Mouse (Mus musculus): ENCODE data around the gene Rdh16f2. TPM values are rescaled to one million over a fixed set of nuclear protein-coding genes. Genes with fewer than 3 reads are reported as not detected.
"Not testable (repeated sequence)": the region's sequence is repeated elsewhere in the genome, so short reads cannot be mapped to it uniquely, and the experiment has no call there.

Rdh16f2 gene
- polyA plus RNA-seq, 1 experiment from 2014 or later = not detected

GRCm38 (mm10) chr10:127845945-127846344 is 20.3 kb upstream of the Rdh16f2 start:
- H3K4me1 ChIP-seq (replicated peaks; ENCODE audit: control insufficient read depth, insufficient read depth, low read length); ATAC-seq (ENCODE audit: low read depth): not testable (repeated sequence)

DNA sequence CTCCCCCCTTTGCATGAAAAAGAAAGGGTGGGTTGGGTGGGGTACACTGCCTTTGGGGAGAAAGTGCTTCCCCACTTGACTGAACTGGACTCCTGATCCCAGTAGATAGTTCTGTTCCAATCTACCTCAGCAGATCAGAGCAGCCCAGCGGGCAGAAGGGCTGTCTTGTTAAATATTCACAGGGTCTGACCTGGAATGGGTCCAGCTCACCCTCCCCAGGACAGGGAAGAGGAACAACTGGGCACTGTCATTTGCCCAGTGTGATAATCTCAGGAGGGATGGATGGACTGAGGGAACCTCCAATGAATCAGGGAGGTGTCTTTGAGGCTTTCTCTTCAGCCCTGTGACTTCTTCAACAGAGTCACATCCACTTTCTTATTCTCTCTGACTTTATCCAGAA is 18.2 kb upstream of the Rdh16f2 start:
- H3K36me3 ChIP-seq (ENCODE audit: control insufficient read depth, insufficient read depth, low read length) = no peaks in the 10 kb centered on the region
- H3K27ac ChIP-seq (ENCODE audit: low read length) = no peak overlapping the region

More at GRCm38 (mm10) chr10:127845945-127846344, 20.3 kb upstream of the Rdh16f2 start:
- 80% methylated on average over 5 of the region's 5 CpGs for WGBS
- H3K9ac ChIP-seq (ENCODE audit: low read length); H3K36me3 ChIP-seq (ENCODE audit: control insufficient read depth, insufficient read depth, low read length); H3K4me2 ChIP-seq (ENCODE audit: low read depth, low read length); H3K27ac ChIP-seq (ENCODE audit: low read length); H3K9me3 ChIP-seq (ENCODE audit: control insufficient read depth, low read length); H3K4me3 ChIP-seq (ENCODE audit: low read length); H3K27me3 ChIP-seq (ENCODE audit: control insufficient read depth, insufficient read depth, low read depth, low read length): not testable (repeated sequence)

GRCm38 (mm10) chr10:127849628-127850027 is 16.6 kb upstream of the Rdh16f2 start, which contains the start of gene Rdh19:
Gene Rdh19, plus strand, starts transcription at chr10:127849928.
- Histone ChIP-seq H3K4me2 (ENCODE audit: low read depth, low read length) (no peak within 1 kb of the TSS), H3K4me3 (ENCODE audit: low read length) (no peak within 1 kb of the TSS), H3K36me3 (ENCODE audit: control insufficient read depth, insufficient read depth, low read length) (no peaks in the 10 kb centered on the region), H3K9me3 (ENCODE audit: control insufficient read depth, low read length) (no peaks in the 10 kb centered on the region), H3K27me3 (ENCODE audit: control insufficient read depth, insufficient read depth, low read depth, low read length) (no peaks in the 10 kb centered on the region), H3K9ac (ENCODE audit: low read length) (no peak within 1 kb of the TSS), H3K27ac (ENCODE audit: low read length) (no peak within 1 kb of the TSS), H3K4me1 (replicated peaks; ENCODE audit: control insufficient read depth, insufficient read depth, low read length) (no peaks in the 10 kb centered on the region)
- 42% methylated on average over 1 of the region's 1 CpGs for WGBS
- ATAC-seq (ENCODE audit: low read depth) = no peak

More for the DNA sequence above, 18.2 kb upstream of the Rdh16f2 start:
- WGBS = 56% methylated on average over 1 of the region's 1 CpGs
- no peaks in the 10 kb centered on the region for H3K4me1 ChIP-seq (replicated peaks; ENCODE audit: control insufficient read depth, insufficient read depth, low read length)
- H3K4me2 ChIP-seq (ENCODE audit: low read depth, low read length) = no peak overlapping the region
- H3K27me3 ChIP-seq (ENCODE audit: control insufficient read depth, insufficient read depth, low read depth, low read length) = no peaks in the 10 kb centered on the region
- H3K4me3 ChIP-seq (ENCODE audit: low read length) = no peak overlapping the region
- no peak overlapping the region for H3K9ac ChIP-seq (ENCODE audit: low read length)
- ATAC-seq (ENCODE audit: low read depth) = no peak
- no peaks in the 10 kb centered on the region for H3K9me3 ChIP-seq (ENCODE audit: control insufficient read depth, low read length)

DNA sequence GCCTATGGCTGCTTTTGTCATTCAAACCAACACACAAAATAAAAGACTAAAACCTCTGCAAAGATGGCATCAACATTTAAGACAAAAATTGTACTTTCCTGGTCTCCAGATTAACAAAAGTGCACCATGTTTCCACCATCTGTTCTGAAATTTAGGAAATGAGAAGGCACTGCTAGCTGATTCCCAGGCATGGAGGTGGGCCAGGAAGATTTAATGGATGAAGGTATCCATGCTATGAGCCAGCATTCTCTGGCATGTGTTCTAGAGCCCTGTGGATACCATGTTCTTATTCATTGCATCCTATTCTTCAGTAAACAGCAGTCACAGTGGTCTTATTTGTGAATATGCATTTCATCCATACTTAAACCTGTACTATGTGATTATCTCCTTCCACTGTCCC is 9.9 kb upstream of the Rdh16f2 start:
- H3K27me3 ChIP-seq (ENCODE audit: control insufficient read depth, insufficient read depth, low read depth, low read length) = no peaks in the 10 kb centered on the region
- no peak overlapping the region for H3K4me2 ChIP-seq (ENCODE audit: low read depth, low read length)
- ATAC-seq (ENCODE audit: low read depth) = no peak
- no peaks in the 10 kb centered on the region for H3K4me1 ChIP-seq (replicated peaks; ENCODE audit: control insufficient read depth, insufficient read depth, low read length)
- no peak overlapping the region for H3K4me3 ChIP-seq (ENCODE audit: low read length)
- H3K36me3 ChIP-seq (ENCODE audit: control insufficient read depth, insufficient read depth, low read length) = no peaks in the 10 kb centered on the region
- H3K9me3 ChIP-seq (ENCODE audit: control insufficient read depth, low read length) = no peaks in the 10 kb centered on the region
- no peak overlapping the region for H3K9ac ChIP-seq (ENCODE audit: low read length)
- no peak overlapping the region for H3K27ac ChIP-seq (ENCODE audit: low read length)

DNA sequence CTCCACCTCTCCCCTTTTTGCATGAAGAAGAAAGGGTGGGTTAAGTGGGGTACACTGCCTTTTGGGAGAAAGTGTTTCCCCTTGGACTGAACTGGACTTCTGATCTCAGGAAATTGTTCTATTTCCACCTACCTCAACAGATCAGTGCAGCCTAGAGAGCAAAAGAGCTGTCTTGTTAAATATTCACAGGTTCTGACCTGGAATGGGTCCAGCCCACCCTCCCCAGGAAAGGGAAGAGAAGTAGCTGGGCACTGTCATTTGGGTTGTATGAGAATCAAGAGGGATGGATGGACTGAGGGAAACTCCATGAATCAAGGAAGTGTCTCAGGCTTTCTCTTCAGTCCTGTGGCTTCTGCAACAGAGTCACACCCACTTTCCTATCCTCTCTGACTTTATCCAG is 1.3 kb upstream of the Rdh16f2 start:
- Histone ChIP-seq H3K27ac (ENCODE audit: low read length) (no peak overlapping the region), H3K27me3 (ENCODE audit: control insufficient read depth, insufficient read depth, low read depth, low read length) (no peaks in the 10 kb centered on the region), H3K9ac (ENCODE audit: low read length) (no peak overlapping the region), H3K9me3 (ENCODE audit: control insufficient read depth, low read length) (no peaks in the 10 kb centered on the region), H3K4me3 (ENCODE audit: low read length) (no peak overlapping the region), H3K4me2 (ENCODE audit: low read depth, low read length) (no peak overlapping the region), H3K36me3 (ENCODE audit: control insufficient read depth, insufficient read depth, low read length) (no peaks in the 10 kb centered on the region), H3K4me1 (replicated peaks; ENCODE audit: control insufficient read depth, insufficient read depth, low read length) (no peaks in the 10 kb centered on the region)
- no peak for ATAC-seq (ENCODE audit: low read depth)

DNA sequence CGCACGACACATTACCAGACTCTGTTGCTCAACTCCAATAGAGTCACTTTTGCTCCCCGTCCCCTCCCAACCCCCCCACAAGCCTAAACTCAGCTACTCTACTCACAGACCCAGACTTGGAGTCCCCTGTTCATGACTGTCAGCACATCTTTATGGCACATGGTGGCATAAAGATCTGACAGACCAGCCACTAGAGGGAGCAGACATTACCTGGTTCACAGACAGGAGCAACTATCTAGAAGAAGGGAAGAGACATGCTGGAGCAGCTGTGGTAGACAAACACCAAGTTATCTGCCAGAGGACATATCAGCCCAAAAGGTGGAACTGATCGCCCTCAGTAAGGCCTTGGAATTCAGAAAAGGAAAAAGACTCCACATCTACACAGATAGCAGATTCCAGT is 6.2 kb downstream of the Rdh16f2 start:
- no peaks in the 10 kb centered on the region for H3K36me3 ChIP-seq (ENCODE audit: control insufficient read depth, insufficient read depth, low read length)
- no peaks in the 10 kb centered on the region for H3K27me3 ChIP-seq (ENCODE audit: control insufficient read depth, insufficient read depth, low read depth, low read length)
- H3K9me3 ChIP-seq (ENCODE audit: control insufficient read depth, low read length) = no peaks in the 10 kb centered on the region
- 68% methylated on average over 4 of the region's 4 CpGs for WGBS
- no peak overlapping the region for H3K9ac ChIP-seq (ENCODE audit: low read length)
- H3K4me3 ChIP-seq (ENCODE audit: low read length) = no peak overlapping the region
- no peaks in the 10 kb centered on the region for H3K4me1 ChIP-seq (replicated peaks; ENCODE audit: control insufficient read depth, insufficient read depth, low read length)
- no peak for ATAC-seq (ENCODE audit: low read depth)
- no peak overlapping the region for H3K27ac ChIP-seq (ENCODE audit: low read length)
- no peak overlapping the region for H3K4me2 ChIP-seq (ENCODE audit: low read depth, low read length)

GRCm38 (mm10) chr10:127877681-127878080 is 11.4 kb downstream of the Rdh16f2 start:
- 18% methylated on average over 2 of the region's 2 CpGs for WGBS
- no peak overlapping the region for H3K27ac ChIP-seq (ENCODE audit: low read length)
- no peak overlapping the region for H3K9ac ChIP-seq (ENCODE audit: low read length)
- no peaks in the 10 kb centered on the region for H3K27me3 ChIP-seq (ENCODE audit: control insufficient read depth, insufficient read depth, low read depth, low read length)
- H3K4me1 ChIP-seq (replicated peaks; ENCODE audit: control insufficient read depth, insufficient read depth, low read length) = peaks cover 14% of the 10 kb centered on the region
- no peak overlapping the region for H3K4me3 ChIP-seq (ENCODE audit: low read length)
- ATAC-seq (ENCODE audit: low read depth) = peak; percentile 71
- H3K9me3 ChIP-seq (ENCODE audit: control insufficient read depth, low read length) = no peaks in the 10 kb centered on the region
- no peaks in the 10 kb centered on the region for H3K36me3 ChIP-seq (ENCODE audit: control insufficient read depth, insufficient read depth, low read length)
- no peak overlapping the region for H3K4me2 ChIP-seq (ENCODE audit: low read depth, low read length)

DNA sequence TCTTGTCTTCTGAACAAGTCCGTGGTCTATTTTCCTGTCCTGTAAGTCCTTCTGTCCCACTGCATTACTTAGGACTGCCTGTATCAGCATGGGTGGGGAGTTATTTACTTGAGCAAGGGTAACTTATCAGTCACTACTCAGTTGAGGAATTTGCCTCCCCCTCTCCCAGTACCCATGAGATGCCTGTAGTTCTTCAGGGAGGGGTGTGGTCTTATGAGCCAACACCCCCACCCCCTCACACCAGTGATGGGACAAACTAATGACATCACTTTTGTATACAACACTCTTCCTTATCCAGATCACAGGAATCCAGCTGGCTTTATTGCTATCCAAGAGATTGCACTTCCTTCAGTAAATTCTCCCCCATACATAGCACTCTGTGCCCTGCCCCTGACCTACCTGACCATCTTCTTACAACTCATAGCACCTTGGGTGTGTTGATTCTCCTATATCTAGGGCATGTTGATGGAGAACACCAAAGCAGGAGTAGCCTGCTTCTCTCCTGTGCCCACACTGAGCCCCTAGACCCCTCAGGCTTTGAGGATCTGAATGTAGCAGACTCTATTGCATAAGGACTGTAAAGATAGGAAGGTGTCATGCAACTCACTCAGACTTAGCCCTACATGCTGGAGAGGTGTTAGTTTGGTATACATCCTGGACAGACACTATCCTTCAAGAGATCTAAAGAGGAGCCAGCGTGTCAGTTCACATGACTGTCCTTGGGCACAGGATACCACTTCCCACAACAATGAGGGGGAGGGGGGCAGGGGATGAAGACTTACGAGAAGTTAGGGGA is 12.2 kb downstream of the Rdh16f2 start:
- 41% methylated on average over 3 of the region's 3 CpGs for WGBS
- Histone ChIP-seq H3K4me3 (ENCODE audit: low read length) (no peak overlapping the region), H3K4me2 (ENCODE audit: low read depth, low read length) (no peak overlapping the region), H3K9me3 (ENCODE audit: control insufficient read depth, low read length) (no peaks in the 10 kb centered on the region), H3K27ac (ENCODE audit: low read length) (no peak overlapping the region), H3K4me1 (replicated peaks; ENCODE audit: control insufficient read depth, insufficient read depth, low read length) (peaks cover 14% of the 10 kb centered on the region), H3K36me3 (ENCODE audit: control insufficient read depth, insufficient read depth, low read length) (no peaks in the 10 kb centered on the region), H3K9ac (ENCODE audit: low read length) (no peak overlapping the region), H3K27me3 (ENCODE audit: control insufficient read depth, insufficient read depth, low read depth, low read length) (no peaks in the 10 kb centered on the region)
- ATAC-seq (ENCODE audit: low read depth) = peak; percentile 64

DNA sequence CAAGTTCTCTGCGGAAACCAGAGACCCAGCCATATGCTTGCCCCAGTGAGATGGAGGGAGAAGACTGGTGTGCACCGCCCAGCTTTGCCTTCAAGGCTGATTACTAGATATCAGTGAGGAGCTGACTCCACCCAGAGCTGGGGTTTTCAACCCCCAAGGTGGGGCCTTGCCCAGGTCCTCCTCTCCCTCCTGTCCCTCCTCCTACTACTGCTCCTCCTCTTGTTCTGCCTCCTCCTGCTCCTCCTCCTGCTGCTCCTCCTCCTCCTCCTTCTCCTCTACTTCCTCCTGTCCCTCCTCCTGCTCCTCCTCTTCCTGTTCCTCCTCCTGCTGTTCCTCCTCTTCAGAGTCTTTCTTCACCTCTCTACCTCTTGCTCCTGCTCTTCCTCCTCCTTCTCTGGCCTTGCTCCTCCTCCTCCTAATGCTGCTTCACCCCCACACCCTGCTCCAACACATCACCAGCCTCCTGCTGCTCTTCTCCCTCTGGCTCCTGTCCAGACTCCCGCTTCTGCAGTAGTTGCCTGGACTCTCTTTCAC is 12.9 kb downstream of the Rdh16f2 start:
- peak; percentile 43; the same call in 1 of the 2 replicates for ATAC-seq (ENCODE audit: low read depth)
- no peaks in the 10 kb centered on the region for H3K9me3 ChIP-seq (ENCODE audit: control insufficient read depth, low read length)
- no peaks in the 10 kb centered on the region for H3K27me3 ChIP-seq (ENCODE audit: control insufficient read depth, insufficient read depth, low read depth, low read length)
- no peak overlapping the region for H3K27ac ChIP-seq (ENCODE audit: low read length)
- H3K9ac ChIP-seq (ENCODE audit: low read length) = no peak overlapping the region
- H3K36me3 ChIP-seq (ENCODE audit: control insufficient read depth, insufficient read depth, low read length) = no peaks in the 10 kb centered on the region
- no peak overlapping the region for H3K4me2 ChIP-seq (ENCODE audit: low read depth, low read length)
- H3K4me1 ChIP-seq (replicated peaks; ENCODE audit: control insufficient read depth, insufficient read depth, low read length) = peaks cover 14% of the 10 kb centered on the region
- WGBS = 70% methylated on average over 3 of the region's 3 CpGs
- H3K4me3 ChIP-seq (ENCODE audit: low read length) = no peak overlapping the region
